Mouse (Mus musculus) liver, embryonic 14.5 days (tissue): Measurements from ENCODE around the gene Wbp4.

Source experiments
- CTCF ChIP-seq: IDR thresholded peaks from 2 replicates; pipeline ENCODE4 v1.5.1; 2016; ENCODE audit warnings: antibody characterized with exemption, low read depth, control low read depth
- EP300 ChIP-seq: IDR thresholded peaks from 2 replicates; pipeline ENCODE4 v1.6.1; 2016; ENCODE audit warnings: antibody characterized with exemption, low read depth

DNA sequence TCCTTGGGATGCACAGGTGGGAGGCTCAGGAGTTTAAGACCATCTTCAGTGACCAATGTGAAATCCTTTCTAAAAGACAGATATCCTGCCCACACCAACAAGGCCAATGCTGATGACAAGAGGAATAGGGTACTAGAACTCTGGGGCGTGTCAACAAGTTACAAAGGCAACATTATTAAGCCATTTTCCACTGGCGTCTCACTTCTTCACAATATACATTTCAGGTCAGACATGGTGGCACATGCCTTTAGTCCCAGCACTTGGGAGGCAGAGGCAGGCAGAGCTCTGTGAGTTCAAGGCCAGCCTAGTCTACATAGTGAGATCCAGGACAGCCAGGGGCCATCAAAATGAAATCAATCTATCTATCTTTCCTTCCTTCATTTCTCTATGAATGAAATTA lies 7.9 kb downstream of the Wbp4 start:
- no peak for TF ChIP-seq EP300
- no peak for TF ChIP-seq CTCF
